Mouse (Mus musculus) right cerebral cortex, postnatal 4 days (tissue): Measurements from ENCODE around the gene Il6st.

Experiments
- DNase-seq: peaks from one replicate; pipeline ENCODE4 v3.0.0-alpha.2; 2022

The Il6st gene

GRCm38 (mm10) chr13:112483015-112483414 lies 19.1 kb downstream of the Il6st start:
- no peak for DNase-seq

GRCm38 (mm10) chr13:112486236-112486635 lies 22.4 kb downstream of the Il6st start:
- DNase-seq = no peak

GRCm38 (mm10) chr13:112486676-112487075 lies 22.8 kb downstream of the Il6st start:
- DNase-seq = no peak

- no peak for DNase-seq
These were observed 26.2 kb downstream of the Il6st start for GRCm38 (mm10) chr13:112490036-112490435.

GRCm38 (mm10) chr13:112491636-112492284 lies 27.9 kb downstream of the Il6st start:
- DNase-seq = no peak

- no peak for DNase-seq
These were observed 28.4 kb downstream of the Il6st start for GRCm38 (mm10) chr13:112492285-112492678.

GRCm38 (mm10) chr13:112494590-112494989 lies 30.7 kb downstream of the Il6st start:
- no peak for DNase-seq

GRCm38 (mm10) chr13:112500027-112500426 lies 36.2 kb downstream of the Il6st start:
- DNase-seq = no peak

GRCm38 (mm10) chr13:112500466-112500865 lies 36.6 kb downstream of the Il6st start:
- DNase-seq = no peak

GRCm38 (mm10) chr13:112503846-112504245 lies 40.0 kb downstream of the Il6st start:
- no peak for DNase-seq

- DNase-seq = no peak
These were observed 41.6 kb downstream of the Il6st start for GRCm38 (mm10) chr13:112505436-112505835.

GRCm38 (mm10) chr13:112506766-112507165 lies 42.9 kb downstream of the Il6st start:
- peak; percentile 19 for DNase-seq

- no peak for DNase-seq
These were observed 43.8 kb downstream of the Il6st start for GRCm38 (mm10) chr13:112507691-112508090.

GRCm38 (mm10) chr13:112508487-112508886 lies 44.6 kb downstream of the Il6st start:
- no peak for DNase-seq

- DNase-seq = peak; percentile 76
These were observed 45.6 kb downstream of the Il6st start for GRCm38 (mm10) chr13:112509465-112509864.

- no peak for DNase-seq
These were observed 46.8 kb downstream of the Il6st start for GRCm38 (mm10) chr13:112510437-112511212.

- DNase-seq = peak; percentile 44
These were observed 47.4 kb downstream of the Il6st start for GRCm38 (mm10) chr13:112511261-112511660.

GRCm38 (mm10) chr13:112511810-112512209 lies 47.9 kb downstream of the Il6st start:
- no peak for DNase-seq

GRCm38 (mm10) chr13:112512824-112513223 lies 49.0 kb downstream of the Il6st start:
- no peak for DNase-seq

GRCm38 (mm10) chr13:112514546-112514945 lies 50.7 kb downstream of the Il6st start:
- DNase-seq = no peak

GRCm38 (mm10) chr13:112522261-112522660 lies 58.4 kb downstream of the Il6st start:
- no peak for DNase-seq

- no peak for DNase-seq
These were observed 59.0 kb downstream of the Il6st start for GRCm38 (mm10) chr13:112522896-112523295.

- no peak for DNase-seq
These were observed 59.6 kb downstream of the Il6st start for GRCm38 (mm10) chr13:112523346-112523970.

GRCm38 (mm10) chr13:112527186-112527585 lies 63.3 kb downstream of the Il6st start:
- no peak for DNase-seq
